Mouse (Mus musculus): ENCODE data around the gene Kank2. TPM values are rescaled to one million over a fixed set of nuclear protein-coding genes. Genes with fewer than 3 reads are reported as not detected.

The Kank2 gene
- polyA plus RNA-seq, 1 experiment from 2014 or later, result 23.3 TPM

- TF ChIP-seq EP300 (IDR thresholded peaks at IDR 0.05), result no peak
- no peak for TF ChIP-seq CTCF (IDR thresholded peaks at IDR 0.05)
- peaks cover 23% of the 10 kb centered on the region; the same call in 1 of the 2 replicates for H3K36me3 ChIP-seq (ENCODE audit: insufficient read depth, low read length)
- no peak overlapping the region for H3K4me2 ChIP-seq (replicated peaks; ENCODE audit: low read depth, low read length)
- no peaks in the 10 kb centered on the region for H3K9me3 ChIP-seq (ENCODE audit: low read length)
- WGBS, result 74% methylated on average over 3 of the region's 3 CpGs
- H3K27ac ChIP-seq (ENCODE audit: low read length), result no peak overlapping the region
- H3K4me1 ChIP-seq (ENCODE audit: insufficient read depth, low read depth, low read length), result peaks cover 1% of the 10 kb centered on the region; the same call in 1 of the 2 replicates
- H3K27me3 ChIP-seq (replicated peaks; ENCODE audit: insufficient read depth, low read length), result no peaks in the 10 kb centered on the region
- ATAC-seq (no peak), DNase-seq (ENCODE audit: low spot score) (no peak)
- no peak overlapping the region for H3K9ac ChIP-seq (replicated peaks; ENCODE audit: low read depth)
- H3K4me3 ChIP-seq (ENCODE audit: low read depth, low read length), result no peak overlapping the region
These were observed 51.2 kb downstream of the Kank2 start for GRCm38 (mm10) chr9:21747238-21747774.

GRCm38 (mm10) chr9:21741514-21741913, 57.0 kb downstream of the Kank2 start:
- H3K9ac ChIP-seq (replicated peaks; ENCODE audit: low read depth), result no peak overlapping the region
- no peak overlapping the region for H3K4me3 ChIP-seq (ENCODE audit: low read depth, low read length)
- H3K9me3 ChIP-seq (ENCODE audit: low read length), result no peaks in the 10 kb centered on the region
- H3K4me1 ChIP-seq (ENCODE audit: insufficient read depth, low read depth, low read length), result no peaks in the 10 kb centered on the region
- peaks cover 43% of the 10 kb centered on the region for H3K36me3 ChIP-seq (ENCODE audit: insufficient read depth, low read length)
- DNase-seq (ENCODE audit: low spot score) (no peak), ATAC-seq (no peak)
- no peak for TF ChIP-seq CTCF (IDR thresholded peaks at IDR 0.05)
- TF ChIP-seq EP300 (IDR thresholded peaks at IDR 0.05), result no peak
- H3K27me3 ChIP-seq (replicated peaks; ENCODE audit: insufficient read depth, low read length), result no peaks in the 10 kb centered on the region
- no peak overlapping the region for H3K4me2 ChIP-seq (replicated peaks; ENCODE audit: low read depth, low read length)
- no peak overlapping the region for H3K27ac ChIP-seq (ENCODE audit: low read length)
- WGBS, result 90% methylated on average over 11 of the region's 11 CpGs

- whole genome bisulfite sequencing, result 94% methylated on average over 14 of the region's 14 CpGs
- no peak for ATAC-seq
These were observed 58.1 kb downstream of the Kank2 start for GRCm38 (mm10) chr9:21740427-21740826.

GRCm38 (mm10) chr9:21738776-21739175, 59.8 kb downstream of the Kank2 start:
- peaks cover 37% of the 10 kb centered on the region for H3K36me3 ChIP-seq (ENCODE audit: insufficient read depth, low read length)
- no peaks in the 10 kb centered on the region for H3K4me1 ChIP-seq (ENCODE audit: insufficient read depth, low read depth, low read length)
- no peaks in the 10 kb centered on the region for H3K27me3 ChIP-seq (replicated peaks; ENCODE audit: insufficient read depth, low read length)
- H3K9ac ChIP-seq (replicated peaks; ENCODE audit: low read depth), result no peak overlapping the region
- H3K27ac ChIP-seq (ENCODE audit: low read length), result no peak overlapping the region
- no peak for DNase-seq (ENCODE audit: low spot score)
- ATAC-seq, result no peak
- 72% methylated on average over 6 of the region's 7 CpGs for WGBS
- no peak overlapping the region for H3K4me2 ChIP-seq (replicated peaks; ENCODE audit: low read depth, low read length)
- H3K9me3 ChIP-seq (ENCODE audit: low read length), result no peaks in the 10 kb centered on the region
- TF ChIP-seq EP300 (IDR thresholded peaks at IDR 0.05), result no peak
- TF ChIP-seq CTCF (IDR thresholded peaks at IDR 0.05), result no peak
- H3K4me3 ChIP-seq (ENCODE audit: low read depth, low read length), result no peak overlapping the region

More at GRCm38 (mm10) chr9:21740427-21740826, 58.1 kb downstream of the Kank2 start:
- no peaks in the 10 kb centered on the region for H3K9me3 ChIP-seq (ENCODE audit: low read length)
- no peak overlapping the region for H3K27ac ChIP-seq (ENCODE audit: low read length)
- no peak overlapping the region for H3K4me2 ChIP-seq (replicated peaks; ENCODE audit: low read depth, low read length)
- peaks cover 32% of the 10 kb centered on the region for H3K36me3 ChIP-seq (ENCODE audit: insufficient read depth, low read length)
- no peaks in the 10 kb centered on the region for H3K27me3 ChIP-seq (replicated peaks; ENCODE audit: insufficient read depth, low read length)
- H3K9ac ChIP-seq (replicated peaks; ENCODE audit: low read depth), result no peak overlapping the region
- no peak for TF ChIP-seq EP300 (IDR thresholded peaks at IDR 0.05)
- no peak for TF ChIP-seq CTCF (IDR thresholded peaks at IDR 0.05)
- H3K4me1 ChIP-seq (ENCODE audit: insufficient read depth, low read depth, low read length), result no peaks in the 10 kb centered on the region
- no peak overlapping the region for H3K4me3 ChIP-seq (ENCODE audit: low read depth, low read length)
- no peak for DNase-seq (ENCODE audit: low spot score)

- ATAC-seq, result no peak
- H3K9ac ChIP-seq (replicated peaks; ENCODE audit: low read depth), result no peak overlapping the region
- no peaks in the 10 kb centered on the region for H3K4me1 ChIP-seq (ENCODE audit: insufficient read depth, low read depth, low read length)
- H3K4me3 ChIP-seq (ENCODE audit: low read depth, low read length), result no peak overlapping the region
- peak overlapping the region; percentile 43 for H3K27ac ChIP-seq (ENCODE audit: low read length)
- DNase-seq (ENCODE audit: low spot score), result no peak
- H3K4me2 ChIP-seq (replicated peaks; ENCODE audit: low read depth, low read length), result no peak overlapping the region
- H3K27me3 ChIP-seq (replicated peaks; ENCODE audit: insufficient read depth, low read length), result no peaks in the 10 kb centered on the region
- no peaks in the 10 kb centered on the region for H3K9me3 ChIP-seq (ENCODE audit: low read length)
- 83% methylated on average over 10 of the region's 10 CpGs for WGBS
- peaks cover 45% of the 10 kb centered on the region for H3K36me3 ChIP-seq (ENCODE audit: insufficient read depth, low read length)
- TF ChIP-seq CTCF (IDR thresholded peaks at IDR 0.05) (no peak), EP300 (IDR thresholded peaks at IDR 0.05) (no peak)
These were observed 61.4 kb downstream of the Kank2 start for GRCm38 (mm10) chr9:21737188-21737587.

GRCm38 (mm10) chr9:21736580-21736979, 62.0 kb downstream of the Kank2 start:
- no peaks in the 10 kb centered on the region for H3K27me3 ChIP-seq (replicated peaks; ENCODE audit: insufficient read depth, low read length)
- no peak overlapping the region for H3K9ac ChIP-seq (replicated peaks; ENCODE audit: low read depth)
- no peak overlapping the region for H3K4me3 ChIP-seq (ENCODE audit: low read depth, low read length)
- DNase-seq (ENCODE audit: low spot score), result peak; percentile 75
- peak overlapping the region; percentile 43; the same call in 1 of the 2 replicates for H3K27ac ChIP-seq (ENCODE audit: low read length)
- WGBS, result 7% methylated on average over 3 of the region's 3 CpGs
- TF ChIP-seq EP300 (IDR thresholded peaks at IDR 0.05) (peak; percentile 35; the same call in 1 of the 2 replicates), CTCF (IDR thresholded peaks at IDR 0.05) (no peak)
- H3K9me3 ChIP-seq (ENCODE audit: low read length), result no peaks in the 10 kb centered on the region
- H3K36me3 ChIP-seq (ENCODE audit: insufficient read depth, low read length), result peaks cover 42% of the 10 kb centered on the region
- peak; percentile 82 for ATAC-seq
- no peaks in the 10 kb centered on the region for H3K4me1 ChIP-seq (ENCODE audit: insufficient read depth, low read depth, low read length)
- no peak overlapping the region for H3K4me2 ChIP-seq (replicated peaks; ENCODE audit: low read depth, low read length)
